Mouse (Mus musculus) cerebellum, adult 2 months (tissue): Measurements from ENCODE around the gene Zfp661.

Source experiments
- CTCF ChIP-seq: fragments of 200-500 bp; IDR thresholded peaks from 2 replicates; pipeline ENCODE4 v1.5.1; 2011; ENCODE audit warnings: low read depth, mild to moderate bottlenecking, control low read depth, low read length, moderate library complexity, borderline replicate concordance; ENCODE audit not compliant: insufficient read depth
- POLR2A ChIP-seq: fragments of 200-500 bp; IDR thresholded peaks from 2 replicates; pipeline ENCODE4 v1.6.1; 2011; ENCODE audit warnings: low read length, control low read depth, borderline replicate concordance; ENCODE audit not compliant: insufficient read depth

- TF ChIP-seq CTCF = no peak
- no peak for TF ChIP-seq POLR2A
Measured at GRCm38 (mm10) chr2:127627990-127628570, 41.2 kb upstream of the Zfp661 start.
